Mouse (Mus musculus) small intestine, adult 2 months (tissue): ENCODE data around the gene Syt13.

Source experiments
- CTCF ChIP-seq: fragments of 200-500 bp; IDR thresholded peaks from 2 replicates; pipeline ENCODE4 v1.5.1; 2012; ENCODE audit warnings: low read depth, mild to moderate bottlenecking, control low read depth, inconsistent platforms, low read length, moderate library complexity, mixed read lengths; ENCODE audit not compliant: insufficient replicate concordance, insufficient read length; ENCODE audit errors: extremely low read depth
- POLR2A ChIP-seq: fragments of 200-500 bp; IDR thresholded peaks from 2 replicates; pipeline ENCODE4 v1.6.1; 2012; ENCODE audit warnings: low read depth, mild to moderate bottlenecking, control low read depth, inconsistent platforms, low read length, moderate library complexity

DNA sequence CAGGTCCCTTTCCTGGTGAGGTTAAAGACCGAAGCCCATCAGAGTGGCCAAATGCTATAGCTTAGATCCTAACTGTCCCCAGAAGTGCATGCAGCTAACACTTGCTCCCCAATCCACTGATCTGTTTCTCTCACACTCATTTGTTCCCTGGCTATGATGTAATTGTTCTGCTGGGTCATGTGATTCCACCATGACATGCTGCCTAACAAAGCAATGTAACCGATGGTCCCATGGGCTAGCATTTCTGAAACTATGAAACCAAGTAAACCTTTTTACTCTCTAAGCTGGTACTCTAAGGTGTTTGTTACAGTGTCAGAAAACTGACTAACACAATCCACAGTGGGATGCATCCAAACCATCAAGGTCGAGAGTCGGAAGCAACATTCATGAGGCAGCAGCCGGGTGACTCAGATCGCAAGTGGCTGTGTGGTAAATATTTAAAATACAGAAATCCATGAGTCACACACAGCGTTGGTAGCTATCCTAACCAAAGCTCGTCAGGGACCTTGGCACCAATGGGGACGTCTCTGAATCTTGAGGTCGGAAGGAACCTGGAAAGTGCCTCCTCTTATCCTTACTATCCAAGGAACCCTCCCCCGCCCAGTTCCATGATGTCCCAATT is 30.3 kb downstream of the Syt13 start:
- TF ChIP-seq CTCF (no peak), POLR2A (no peak)
